Mouse (Mus musculus) layer of hippocampus, postnatal 10 days (tissue): ENCODE data around the gene Gm8138. TPM values are rescaled to one million over a fixed set of nuclear protein-coding genes. Genes with fewer than 3 reads are reported as not detected.
A peak's percentile ranks its signal among the peaks of the same experiment; 100 is the strongest.
"Not testable (repeated sequence)": the region's sequence is repeated elsewhere in the genome, so short reads cannot be mapped to it uniquely, and the experiment has no call there.

Source experiments
- DNase-seq, 2 experiments: peaks; one replicate each; pipeline ENCODE4 v3.0.0; 2021; ENCODE audit warnings: low spot score in 2 of 2
- long read RNA-seq: library from polyadenylated mRNA; stranded (forward); transcript quantifications from one replicate; pipeline ENCODE4 v2.0.0, GENCODE M21; 2023
- total RNA-seq, 2 experiments: library from RNA; stranded (reverse); gene quantifications; 2 replicates each; pipeline ENCODE4 v1.2.3; 2021

The Gm8138 gene
- total RNA-seq, result not detected
- long read RNA-seq, result 0 reads

DNA sequence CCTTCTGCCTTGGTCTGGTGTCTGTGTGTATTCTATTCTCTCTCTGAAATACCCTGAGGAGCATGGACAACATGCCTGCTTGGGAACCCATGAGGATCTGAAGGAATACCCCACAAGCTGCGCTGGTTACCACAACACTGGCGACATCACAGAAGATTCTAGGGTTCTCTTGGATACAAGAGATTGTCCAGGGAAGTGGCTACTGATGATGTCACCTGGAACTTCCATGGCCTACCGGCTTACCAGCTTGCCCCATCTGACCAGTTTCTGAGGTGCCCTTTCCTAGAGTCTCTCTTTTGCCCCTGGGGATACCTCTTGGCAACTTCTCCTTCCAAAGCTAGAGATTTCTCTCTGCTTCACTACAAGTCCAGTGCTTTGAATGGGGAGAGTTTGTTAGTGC, at the start of gene Gm8138:
Gene Gm8138 (minus strand): TSS at position 101 of the 400 bp plus-strand sequence.
- not testable (repeated sequence) for DNase-seq

DNA sequence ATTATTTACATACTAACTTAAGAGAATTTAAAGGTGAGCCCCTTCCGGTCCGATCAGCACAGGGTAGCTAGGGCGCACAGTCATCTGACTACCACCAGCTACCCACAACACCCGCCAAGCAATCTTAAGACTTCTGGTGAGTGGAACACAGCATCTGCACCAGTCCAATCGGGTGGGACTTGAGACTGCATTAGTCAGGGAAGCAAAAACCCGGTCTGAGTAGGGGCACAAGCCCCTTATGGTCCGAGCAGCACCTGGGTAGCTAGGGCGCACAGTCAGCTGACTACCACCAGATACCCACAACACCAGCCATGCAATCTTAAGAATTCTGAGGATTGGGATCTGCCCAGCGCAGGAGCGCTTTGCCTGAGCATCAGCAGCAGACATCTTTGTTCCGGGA, 54.4 kb downstream of the Gm8138 start:
- DNase-seq, result peak in 1 of 2 experiments; percentile 3

Other genes with a start within 250 kb of the Gm8138 start
- gene Gm7233, start 236.5 kb downstream of the Gm8138 start, total RNA-seq, result under 1 TPM in 1 of 2 experiments, not detected in 1; 0.33 TPM
- not detected for gene Gm8122, start 181.0 kb downstream of the Gm8138 start, total RNA-seq
- gene Gm8126, start 157.7 kb downstream of the Gm8138 start, total RNA-seq, result under 1 TPM in 1 of 2 experiments, not detected in 1; 0.23 TPM
- gene Gm9732, start 141.3 kb downstream of the Gm8138 start, total RNA-seq, result not detected
- gene Gm8127, start 122.5 kb downstream of the Gm8138 start, total RNA-seq, result not detected
- not detected for gene 1700001F09Rik, start 68.5 kb downstream of the Gm8138 start, total RNA-seq
- not detected for gene Gm5799, start 127.2 kb upstream of the Gm8138 start, total RNA-seq
- gene Gm17654, start 162.8 kb upstream of the Gm8138 start, total RNA-seq, result not detected
- not detected for gene Gm10375, start 191.7 kb upstream of the Gm8138 start, total RNA-seq